Mouse (Mus musculus): ENCODE results near the gene Kcnh2. TPM values are rescaled to one million over a fixed set of nuclear protein-coding genes. Genes with fewer than 3 reads are reported as not detected.

The Kcnh2 gene
- polyA plus RNA-seq, 1 experiment from 2014 or later: 20.8 TPM

DNA sequence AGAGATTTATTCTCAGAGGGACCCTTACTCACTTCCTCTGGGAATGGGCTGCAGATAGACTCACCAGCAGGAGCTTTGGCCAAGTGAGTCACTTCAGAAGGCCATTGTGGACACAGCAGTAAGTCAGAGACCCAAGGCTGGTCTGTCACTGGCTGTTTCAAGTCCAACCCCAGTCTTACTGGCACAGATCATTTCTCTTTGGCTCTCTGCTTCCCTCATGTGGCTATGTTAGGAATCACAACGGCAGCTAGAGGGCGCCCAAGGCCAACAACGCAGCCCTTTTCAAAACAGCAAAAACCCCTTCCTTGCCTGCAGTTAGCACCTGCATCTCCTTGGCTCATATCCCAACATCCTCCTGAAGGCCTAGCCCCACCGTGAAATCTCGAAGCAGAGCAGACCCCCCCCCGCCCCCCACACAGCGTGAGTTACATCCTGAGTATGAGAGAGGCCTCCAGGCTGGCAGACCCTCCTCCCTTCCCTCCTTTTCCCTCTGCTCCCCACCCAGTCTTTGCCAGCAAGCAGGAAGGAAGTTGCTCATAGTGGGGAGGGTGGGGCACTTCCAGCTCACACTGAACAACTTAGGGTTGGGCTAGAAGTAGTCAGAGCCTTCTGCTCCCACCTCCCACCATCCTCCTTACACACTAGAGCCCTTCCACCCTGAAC, 9.5 kb upstream of the Kcnh2 start:
- no peaks in the 10 kb centered on the region for H3K36me3 ChIP-seq (ENCODE audit: control insufficient read depth, insufficient read depth, low read length)
- no peak overlapping the region for H3K4me2 ChIP-seq
- no peaks in the 10 kb centered on the region for H3K9me3 ChIP-seq (replicated peaks; ENCODE audit: control insufficient read depth, low read length)
- H3K4me3 ChIP-seq (ENCODE audit: low read depth, low read length): no peak overlapping the region
- 0% methylated on average over 6 of the region's 7 CpGs for WGBS (ENCODE audit: insufficient replicate concordance)
- H3K9ac ChIP-seq (ENCODE audit: low read depth, low read length): no peak overlapping the region
- peaks cover 12% of the 10 kb centered on the region for H3K4me1 ChIP-seq (ENCODE audit: control insufficient read depth, insufficient read depth, low read length)
- 0 out of 2 replicates have a peak overlapping the region, but pooled peaks have one; percentile 24 for H3K27ac ChIP-seq (ENCODE audit: low read depth, low read length)
- H3K27me3 ChIP-seq (ENCODE audit: control insufficient read depth, insufficient read depth, low read length): no peaks in the 10 kb centered on the region
- ATAC-seq (replicated peaks; ENCODE audit: insufficient number of reproducible peaks, low FRiP score, low TSS enrichment): peak; percentile 41

DNA sequence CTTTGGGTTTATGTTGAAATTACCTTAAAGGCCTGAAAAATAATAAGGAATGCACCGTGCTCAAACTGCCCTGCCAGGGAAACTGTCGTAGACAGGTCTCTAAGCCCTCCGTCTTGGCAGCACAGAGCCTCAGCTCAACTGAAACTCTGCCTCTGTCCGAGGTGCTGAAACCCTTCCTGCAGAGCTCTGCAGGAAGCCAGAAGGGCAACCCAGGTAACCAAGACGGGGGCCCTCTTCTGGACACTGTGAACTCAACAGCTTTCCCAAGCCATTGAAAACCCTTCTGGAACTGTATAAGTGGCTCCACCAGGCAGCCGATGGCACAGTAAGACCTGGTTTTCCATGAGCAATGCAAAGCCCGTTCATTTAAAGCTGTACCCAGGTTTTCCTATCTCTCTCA, 6.1 kb upstream of the Kcnh2 start:
- Histone ChIP-seq H3K27me3 (ENCODE audit: control insufficient read depth, insufficient read depth, low read length) (no peaks in the 10 kb centered on the region), H3K4me1 (ENCODE audit: control insufficient read depth, insufficient read depth, low read length) (peaks cover 24% of the 10 kb centered on the region), H3K9me3 (replicated peaks; ENCODE audit: control insufficient read depth, low read length) (no peaks in the 10 kb centered on the region), H3K9ac (ENCODE audit: low read depth, low read length) (no peak overlapping the region), H3K36me3 (ENCODE audit: control insufficient read depth, insufficient read depth, low read length) (no peaks in the 10 kb centered on the region), H3K4me3 (ENCODE audit: low read depth, low read length) (no peak overlapping the region), H3K27ac (ENCODE audit: low read depth, low read length) (no peak overlapping the region), H3K4me2 (no peak overlapping the region)
- no peak for ATAC-seq (replicated peaks; ENCODE audit: insufficient number of reproducible peaks, low FRiP score, low TSS enrichment)
- WGBS (ENCODE audit: insufficient replicate concordance): 7% methylated on average over 7 of the region's 7 CpGs

- 51% methylated on average over 4 of the region's 4 CpGs for WGBS (ENCODE audit: insufficient replicate concordance)
- Histone ChIP-seq H3K27me3 (ENCODE audit: control insufficient read depth, insufficient read depth, low read length) (no peaks in the 10 kb centered on the region), H3K36me3 (ENCODE audit: control insufficient read depth, insufficient read depth, low read length) (no peaks in the 10 kb centered on the region), H3K9ac (ENCODE audit: low read depth, low read length) (no peak overlapping the region), H3K27ac (ENCODE audit: low read depth, low read length) (no peak overlapping the region), H3K4me2 (no peak overlapping the region), H3K9me3 (replicated peaks; ENCODE audit: control insufficient read depth, low read length) (no peaks in the 10 kb centered on the region), H3K4me3 (ENCODE audit: low read depth, low read length) (no peak overlapping the region), H3K4me1 (ENCODE audit: control insufficient read depth, insufficient read depth, low read length) (peaks cover 30% of the 10 kb centered on the region)
- ATAC-seq (replicated peaks; ENCODE audit: insufficient number of reproducible peaks, low FRiP score, low TSS enrichment): no peak
Observed at GRCm38 (mm10) chr5:24356764-24357163, 5.4 kb upstream of the Kcnh2 start.

GRCm38 (mm10) chr5:24353327-24353726, 1.9 kb upstream of the Kcnh2 start:
- Histone ChIP-seq H3K9me3 (replicated peaks; ENCODE audit: control insufficient read depth, low read length) (no peaks in the 10 kb centered on the region), H3K27ac (ENCODE audit: low read depth, low read length) (peak overlapping the region; percentile 98), H3K27me3 (ENCODE audit: control insufficient read depth, insufficient read depth, low read length) (peaks cover 7% of the 10 kb centered on the region), H3K9ac (ENCODE audit: low read depth, low read length) (peak overlapping the region; percentile 68), H3K36me3 (ENCODE audit: control insufficient read depth, insufficient read depth, low read length) (no peaks in the 10 kb centered on the region), H3K4me3 (ENCODE audit: low read depth, low read length) (peak overlapping the region; percentile 82), H3K4me2 (peak overlapping the region; percentile 92), H3K4me1 (ENCODE audit: control insufficient read depth, insufficient read depth, low read length) (peaks cover 41% of the 10 kb centered on the region)
- ATAC-seq (replicated peaks; ENCODE audit: insufficient number of reproducible peaks, low FRiP score, low TSS enrichment): no peak
- 12% methylated on average over 4 of the region's 4 CpGs for WGBS (ENCODE audit: insufficient replicate concordance)

DNA sequence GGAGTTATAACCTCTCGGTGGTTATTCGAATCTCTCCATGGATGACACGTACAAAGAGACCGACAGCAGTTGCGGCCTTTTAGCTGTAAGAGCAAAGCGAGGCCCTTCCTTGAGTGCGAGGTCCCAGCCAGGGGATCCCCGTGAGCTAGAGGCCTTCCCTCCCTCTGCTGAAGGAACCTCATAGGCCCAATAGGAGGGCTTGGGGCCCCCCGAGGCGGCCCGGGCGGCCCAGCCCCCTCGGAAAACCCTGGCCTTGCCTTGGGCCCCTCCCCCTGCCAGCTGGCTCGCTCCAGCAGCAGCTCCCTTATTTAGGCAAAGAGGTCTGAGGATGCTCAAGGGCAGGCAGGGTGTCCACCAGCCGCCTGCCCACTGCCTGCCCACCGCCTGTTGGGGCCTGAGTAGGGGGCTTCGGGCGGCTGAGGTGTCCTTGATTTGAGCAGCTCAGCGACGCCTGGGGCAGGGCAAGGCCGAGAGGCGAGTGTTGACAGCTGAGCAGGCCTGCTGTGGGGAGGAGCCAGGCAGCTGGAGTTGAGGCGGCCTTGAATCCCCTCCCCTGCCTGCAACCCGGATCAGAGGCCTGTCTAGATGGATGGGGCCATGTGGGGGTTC, 951 bp upstream of the Kcnh2 start:
- H3K9me3 ChIP-seq (replicated peaks; ENCODE audit: control insufficient read depth, low read length): no peaks in the 10 kb centered on the region
- under 1% methylated on average over 24 of the region's 24 CpGs for WGBS (ENCODE audit: insufficient replicate concordance)
- H3K27me3 ChIP-seq (ENCODE audit: control insufficient read depth, insufficient read depth, low read length): peaks cover 7% of the 10 kb centered on the region
- H3K4me3 ChIP-seq (ENCODE audit: low read depth, low read length): peak overlapping the region; percentile 82
- peak overlapping the region; percentile 92 for H3K4me2 ChIP-seq
- H3K27ac ChIP-seq (ENCODE audit: low read depth, low read length): peak overlapping the region; percentile 98
- ATAC-seq (replicated peaks; ENCODE audit: insufficient number of reproducible peaks, low FRiP score, low TSS enrichment): peak; percentile 80
- H3K4me1 ChIP-seq (ENCODE audit: control insufficient read depth, insufficient read depth, low read length): peaks cover 51% of the 10 kb centered on the region
- H3K9ac ChIP-seq (ENCODE audit: low read depth, low read length): peak overlapping the region; percentile 94
- no peaks in the 10 kb centered on the region for H3K36me3 ChIP-seq (ENCODE audit: control insufficient read depth, insufficient read depth, low read length)

- Histone ChIP-seq H3K27ac (ENCODE audit: low read depth, low read length) (peak overlapping the region; percentile 98), H3K4me3 (ENCODE audit: low read depth, low read length) (peak overlapping the region; percentile 82), H3K9ac (ENCODE audit: low read depth, low read length) (peak overlapping the region; percentile 94), H3K36me3 (ENCODE audit: control insufficient read depth, insufficient read depth, low read length) (no peaks in the 10 kb centered on the region), H3K27me3 (ENCODE audit: control insufficient read depth, insufficient read depth, low read length) (peaks cover 7% of the 10 kb centered on the region), H3K9me3 (replicated peaks; ENCODE audit: control insufficient read depth, low read length) (no peaks in the 10 kb centered on the region), H3K4me2 (peak overlapping the region; percentile 92), H3K4me1 (ENCODE audit: control insufficient read depth, insufficient read depth, low read length) (peaks cover 57% of the 10 kb centered on the region)
- ATAC-seq (replicated peaks; ENCODE audit: insufficient number of reproducible peaks, low FRiP score, low TSS enrichment): peak; percentile 64
- 1% methylated on average over 41 of the region's 41 CpGs for WGBS (ENCODE audit: insufficient replicate concordance)
Observed at GRCm38 (mm10) chr5:24351701-24352171, 332 bp upstream of the Kcnh2 start.

DNA sequence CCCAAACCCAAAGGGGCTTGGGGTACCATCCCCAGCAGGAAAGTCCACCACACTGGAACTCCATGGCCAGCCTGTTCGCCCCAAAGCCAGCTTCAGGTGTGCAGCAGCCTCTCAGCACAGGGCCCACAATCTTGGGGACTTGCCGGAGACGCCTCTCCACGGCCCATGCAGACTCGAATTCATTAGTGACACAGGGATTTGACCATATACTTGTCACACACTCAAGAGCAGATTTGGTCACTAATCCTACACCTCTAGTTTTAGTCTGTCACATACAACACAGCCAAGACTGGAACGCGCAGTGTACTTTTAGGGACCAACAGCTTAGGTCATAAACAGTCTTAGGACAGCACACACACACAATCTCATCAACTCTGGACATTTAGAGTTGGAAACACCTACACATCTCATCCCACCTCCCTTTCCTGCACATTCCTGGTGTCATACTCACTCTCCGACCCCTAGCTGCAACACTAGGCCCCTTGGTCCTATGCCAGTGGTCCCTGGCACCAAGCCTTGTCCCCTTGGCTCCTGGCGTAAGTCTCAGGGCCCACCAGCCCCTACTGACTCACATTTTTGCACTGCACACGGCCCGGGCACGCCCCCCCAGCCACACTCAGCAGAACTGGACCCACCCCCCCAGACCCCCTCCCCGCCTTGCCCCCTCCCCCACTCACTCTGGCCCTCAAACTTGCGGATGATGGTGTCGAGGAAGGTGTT, 713 bp downstream of the Kcnh2 start:
- Histone ChIP-seq H3K9me3 (replicated peaks; ENCODE audit: control insufficient read depth, low read length) (no peaks in the 10 kb centered on the region), H3K4me1 (ENCODE audit: control insufficient read depth, insufficient read depth, low read length) (peaks cover 57% of the 10 kb centered on the region), H3K27me3 (ENCODE audit: control insufficient read depth, insufficient read depth, low read length) (peaks cover 7% of the 10 kb centered on the region), H3K27ac (ENCODE audit: low read depth, low read length) (peak overlapping the region; percentile 98), H3K4me3 (ENCODE audit: low read depth, low read length) (peak overlapping the region; percentile 82), H3K36me3 (ENCODE audit: control insufficient read depth, insufficient read depth, low read length) (no peaks in the 10 kb centered on the region), H3K9ac (ENCODE audit: low read depth, low read length) (peak overlapping the region; percentile 94), H3K4me2 (peak overlapping the region; percentile 92)
- ATAC-seq (replicated peaks; ENCODE audit: insufficient number of reproducible peaks, low FRiP score, low TSS enrichment): no peak
- WGBS (ENCODE audit: insufficient replicate concordance): 23% methylated on average over 15 of the region's 15 CpGs

DNA sequence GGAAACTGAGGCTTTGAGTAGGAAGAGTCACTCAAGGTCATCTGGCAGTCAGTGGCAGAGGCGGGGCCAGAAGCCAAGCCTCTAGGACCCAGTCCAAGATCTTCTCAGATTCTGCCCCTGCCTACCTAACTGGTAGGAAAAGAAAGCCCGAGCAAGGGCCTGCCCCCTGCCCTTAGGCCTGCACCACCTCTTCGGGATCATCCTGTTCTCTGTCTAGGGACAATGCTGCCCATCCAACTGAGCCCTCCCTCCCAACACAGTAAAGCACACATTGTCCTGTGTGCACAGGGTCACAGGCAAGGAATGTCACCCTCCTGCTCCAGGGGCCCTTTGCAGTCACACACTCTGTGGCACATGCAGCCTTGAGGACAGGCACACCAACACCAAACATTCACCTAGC, 1.3 kb downstream of the Kcnh2 start:
- no peak for ATAC-seq (replicated peaks; ENCODE audit: insufficient number of reproducible peaks, low FRiP score, low TSS enrichment)
- Histone ChIP-seq H3K9me3 (replicated peaks; ENCODE audit: control insufficient read depth, low read length) (no peaks in the 10 kb centered on the region), H3K4me2 (peak overlapping the region; percentile 92), H3K9ac (ENCODE audit: low read depth, low read length) (peak overlapping the region; percentile 94), H3K4me1 (ENCODE audit: control insufficient read depth, insufficient read depth, low read length) (peaks cover 63% of the 10 kb centered on the region), H3K36me3 (ENCODE audit: control insufficient read depth, insufficient read depth, low read length) (no peaks in the 10 kb centered on the region), H3K4me3 (ENCODE audit: low read depth, low read length) (peak overlapping the region; percentile 82), H3K27me3 (ENCODE audit: control insufficient read depth, insufficient read depth, low read length) (peaks cover 7% of the 10 kb centered on the region), H3K27ac (ENCODE audit: low read depth, low read length) (peak overlapping the region; percentile 98)
- 22% methylated on average over 3 of the region's 3 CpGs for WGBS (ENCODE audit: insufficient replicate concordance)

All from heart, embryonic 11.5 days (tissue).